Mouse (Mus musculus) kidney, adult 11 months (tissue): ENCODE data around the gene Tfap2d.

Experiments
- DNase-seq: peaks from one replicate; pipeline ENCODE4 v3.0.0; 2022

Tfap2d gene

DNA sequence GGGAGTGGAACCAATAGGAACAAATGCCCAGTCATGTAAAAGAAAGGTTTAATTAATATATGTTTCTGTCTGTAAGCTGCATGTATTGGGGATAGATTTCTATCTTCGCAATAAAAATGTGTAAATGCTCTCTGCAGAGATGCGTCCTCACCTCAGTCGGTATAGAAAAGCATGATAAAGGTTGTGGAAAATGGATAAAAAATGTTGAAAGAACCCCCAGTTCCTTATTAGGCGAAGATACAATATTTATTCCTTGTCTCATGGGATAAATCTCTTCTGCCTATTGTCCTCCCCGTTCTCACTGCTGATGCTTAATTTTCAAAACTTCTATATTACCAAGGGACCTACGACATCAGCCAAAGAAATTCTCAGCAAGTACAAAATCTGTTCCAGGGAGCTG lies at the start of gene Tfap2d:
TSS of gene Tfap2d (plus strand) at position 392 of the 400 bp plus-strand sequence.
- no peak for DNase-seq

DNA sequence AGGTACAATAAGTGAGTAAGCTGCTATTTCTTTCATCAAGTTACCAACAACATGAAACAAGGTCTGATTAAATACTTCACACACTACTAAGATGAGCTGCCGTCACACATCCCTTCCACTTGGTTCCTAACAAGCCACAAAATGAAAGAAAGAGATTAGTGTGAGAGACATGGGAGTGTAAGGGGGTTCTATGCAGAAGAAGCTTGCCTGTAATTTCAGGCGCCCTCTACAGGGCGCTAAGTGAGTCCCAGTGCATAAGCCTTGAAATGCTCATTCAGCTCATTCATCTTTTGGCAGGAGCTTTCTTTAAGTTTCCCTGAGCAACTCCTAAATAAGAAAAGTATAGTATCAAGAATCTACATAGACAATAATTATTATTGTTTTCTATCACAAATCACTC lies 46.5 kb upstream of the Tfap2d start:
- no peak for DNase-seq

DNA sequence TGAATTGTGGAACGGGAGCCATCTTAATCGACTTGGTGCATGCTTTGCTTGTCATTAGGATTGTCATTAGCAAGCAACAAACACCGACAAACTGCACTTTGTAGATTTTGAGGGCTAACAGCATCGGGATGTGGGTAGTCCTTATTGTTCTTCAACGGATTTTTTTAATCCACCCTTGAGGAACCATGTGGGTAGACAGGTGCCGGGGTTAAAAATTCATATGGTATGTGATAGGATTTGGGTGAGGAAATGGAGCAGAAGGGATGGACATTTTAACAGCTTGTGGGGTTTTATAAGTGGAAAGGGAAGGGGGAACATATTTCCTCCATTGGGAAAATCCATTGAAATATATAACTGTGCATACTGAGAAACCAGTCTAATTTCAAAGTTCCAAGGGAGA lies 46.0 kb upstream of the Tfap2d start:
- no peak for DNase-seq

DNA sequence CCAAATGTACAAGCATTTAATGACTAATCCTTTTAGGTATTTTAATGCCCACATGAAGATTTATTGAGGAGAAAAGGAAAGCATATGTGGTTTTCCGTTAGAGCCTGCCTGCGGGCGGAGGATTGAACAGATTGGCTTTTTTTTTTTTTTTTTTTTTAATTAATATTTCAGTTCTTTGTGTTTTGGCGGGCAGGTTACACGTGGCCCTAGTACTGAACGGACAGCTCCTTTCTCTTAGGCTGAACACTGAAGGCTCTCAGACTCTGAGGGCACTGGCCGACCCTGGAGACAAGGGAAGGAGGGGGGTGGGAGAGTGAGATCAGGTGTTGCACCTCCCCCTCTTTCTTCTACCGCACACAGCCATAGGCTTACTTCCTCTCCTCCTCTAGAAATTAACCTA lies 14.7 kb upstream of the Tfap2d start:
- no peak for DNase-seq

DNA sequence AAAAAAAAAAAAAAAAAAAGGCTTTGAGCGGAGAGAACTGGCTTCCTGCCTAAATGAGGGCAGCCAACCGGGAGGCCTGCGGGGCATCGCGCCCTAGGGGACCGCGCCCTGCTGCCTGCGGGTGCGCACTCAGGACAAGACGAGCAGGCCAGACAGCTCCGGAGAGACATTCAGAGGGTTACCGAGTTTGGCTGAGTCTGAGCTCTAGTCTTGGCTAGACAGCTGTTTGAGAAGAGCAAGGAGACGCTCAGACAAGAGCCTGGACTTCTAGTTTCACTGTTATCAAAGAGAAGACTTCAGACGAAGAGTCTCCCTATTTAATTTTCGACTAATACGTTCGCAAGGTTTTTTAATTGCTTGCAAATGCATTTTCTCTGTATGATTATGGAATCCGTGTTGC lies 5.9 kb upstream of the Tfap2d start:
- DNase-seq = peak; percentile 12

DNA sequence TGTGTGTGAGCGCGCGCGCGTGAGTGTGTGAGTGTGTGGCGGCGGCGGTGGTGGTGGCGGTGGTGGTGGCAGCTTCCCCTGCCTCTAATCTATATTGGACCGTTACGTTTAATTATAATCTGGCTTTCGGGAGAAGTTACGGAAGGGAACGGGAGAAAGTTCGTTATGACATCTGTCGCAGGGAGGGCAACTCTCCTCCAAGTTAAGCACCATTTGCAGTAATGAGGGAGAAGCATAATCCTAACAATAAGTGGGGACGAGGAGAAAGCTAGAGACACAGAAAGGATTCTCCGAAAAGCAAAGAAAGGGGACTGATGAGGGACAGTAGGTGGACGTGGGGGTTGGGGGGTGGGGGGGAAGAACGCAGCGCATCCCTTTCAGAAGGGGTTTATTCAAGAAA lies 494 bp downstream of the Tfap2d start:
- DNase-seq = no peak

DNA sequence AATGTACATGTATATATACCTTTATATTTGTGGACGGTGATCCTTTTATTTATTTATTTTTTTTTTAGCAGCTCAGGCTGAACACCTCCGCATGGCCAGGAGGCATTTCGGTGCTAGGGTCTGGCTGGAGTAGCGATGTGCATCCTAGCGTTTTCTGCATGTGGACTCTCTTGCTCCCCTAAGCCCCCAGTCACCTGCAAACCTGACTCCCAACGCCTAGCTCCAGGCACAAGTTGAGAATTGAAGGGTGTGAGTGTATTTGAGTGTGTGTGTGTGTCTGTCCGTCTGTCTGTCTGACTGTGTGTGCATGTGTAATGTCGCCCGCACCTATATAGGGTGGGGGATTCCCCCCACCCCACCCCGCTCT lies 937 bp downstream of the Tfap2d start:
- DNase-seq = no peak

DNA sequence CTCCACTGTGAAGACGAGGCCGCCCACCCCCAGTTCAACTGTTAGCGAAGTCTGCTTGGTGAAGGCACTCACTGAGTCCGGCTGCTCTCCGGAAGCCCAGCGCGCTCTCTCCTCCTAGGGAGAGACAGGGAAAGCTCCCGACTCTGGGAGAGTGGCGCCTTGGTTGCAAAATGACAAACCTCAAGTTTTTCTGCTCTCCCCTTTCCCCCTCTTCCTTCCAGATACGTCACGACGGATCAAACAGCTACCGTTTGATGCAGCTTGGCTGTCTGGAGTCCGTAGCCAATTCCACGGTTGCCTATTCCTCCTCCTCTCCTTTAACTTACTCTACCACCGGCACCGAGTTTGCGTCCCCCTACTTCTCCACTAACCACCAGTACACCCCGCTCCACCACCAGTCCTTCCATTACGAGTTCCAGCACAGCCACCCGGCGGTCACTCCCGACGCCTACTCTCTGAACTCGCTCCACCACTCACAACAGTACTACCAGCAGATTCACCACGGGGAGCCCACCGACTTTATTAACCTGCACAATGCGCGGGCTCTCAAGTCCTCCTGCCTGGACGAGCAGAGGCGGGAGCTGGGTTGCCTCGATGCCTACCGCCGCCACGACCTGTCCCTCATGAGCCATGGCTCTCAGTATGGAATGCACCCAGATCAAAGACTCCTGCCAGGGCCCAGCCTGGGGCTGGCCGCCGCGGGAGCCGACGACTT lies 1.5 kb downstream of the Tfap2d start:
- no peak for DNase-seq

DNA sequence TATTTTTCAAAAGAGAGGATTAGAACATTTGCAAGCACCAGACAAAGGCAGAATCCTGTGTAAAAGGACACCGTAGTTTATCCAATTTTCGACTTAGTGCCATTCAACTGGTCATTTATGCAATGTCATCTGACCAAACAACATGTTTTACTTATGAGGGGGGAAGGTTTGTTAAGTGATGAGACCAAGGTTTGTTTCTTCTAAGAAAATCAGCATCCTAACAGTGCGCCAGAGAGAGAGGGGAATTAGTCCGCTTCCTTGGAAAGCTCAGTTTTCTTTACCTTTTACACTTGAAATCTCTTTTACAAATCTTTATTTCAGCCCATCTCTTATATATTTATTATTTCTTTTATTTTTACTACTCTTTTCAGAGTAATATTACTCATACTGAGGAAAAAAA lies 3.6 kb downstream of the Tfap2d start:
- DNase-seq = no peak

DNA sequence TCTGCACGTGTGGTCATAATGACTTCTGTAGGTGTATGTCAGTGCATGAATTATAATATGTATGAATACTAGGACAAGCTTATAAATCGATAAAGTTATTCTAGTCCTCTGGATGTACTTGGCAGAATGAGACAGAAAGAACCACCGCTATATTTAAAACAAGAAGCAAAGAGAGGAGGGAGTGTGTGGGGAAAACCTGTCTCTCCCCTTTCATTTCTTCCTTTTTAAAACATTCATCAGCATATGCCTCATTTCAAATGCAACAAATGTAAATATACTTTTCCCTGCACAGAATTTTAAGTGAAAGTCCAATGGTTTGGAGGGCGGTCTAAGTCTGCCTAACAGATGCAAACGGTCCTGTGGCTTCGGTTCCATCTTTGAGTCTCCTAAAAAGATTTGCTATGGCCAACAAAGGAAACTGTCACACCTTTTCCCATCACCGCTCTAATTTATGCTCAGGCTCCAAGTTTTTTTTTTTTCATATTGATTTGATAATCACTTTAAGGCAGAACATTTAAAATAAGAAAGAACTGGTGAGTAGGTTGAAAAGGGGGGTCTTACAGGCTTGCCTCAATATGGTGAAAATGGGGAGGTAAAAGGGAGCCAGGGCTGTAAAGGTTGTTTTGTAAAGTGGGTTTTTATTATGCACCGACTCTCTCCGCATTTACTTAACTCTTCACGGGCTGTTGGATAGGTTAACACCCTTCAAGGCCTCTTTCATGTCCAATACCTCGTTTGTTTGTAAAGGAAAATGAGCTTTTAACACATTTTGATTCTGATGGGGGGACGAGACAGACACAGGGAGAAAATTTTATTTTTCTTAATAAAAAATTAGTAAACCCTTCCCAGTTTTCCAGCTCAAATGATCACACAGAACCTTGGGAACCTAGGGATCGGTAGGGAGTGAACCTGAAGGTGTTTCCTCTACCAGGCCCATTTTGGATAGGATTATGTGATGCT lies 4.3 kb downstream of the Tfap2d start:
- DNase-seq = no peak

DNA sequence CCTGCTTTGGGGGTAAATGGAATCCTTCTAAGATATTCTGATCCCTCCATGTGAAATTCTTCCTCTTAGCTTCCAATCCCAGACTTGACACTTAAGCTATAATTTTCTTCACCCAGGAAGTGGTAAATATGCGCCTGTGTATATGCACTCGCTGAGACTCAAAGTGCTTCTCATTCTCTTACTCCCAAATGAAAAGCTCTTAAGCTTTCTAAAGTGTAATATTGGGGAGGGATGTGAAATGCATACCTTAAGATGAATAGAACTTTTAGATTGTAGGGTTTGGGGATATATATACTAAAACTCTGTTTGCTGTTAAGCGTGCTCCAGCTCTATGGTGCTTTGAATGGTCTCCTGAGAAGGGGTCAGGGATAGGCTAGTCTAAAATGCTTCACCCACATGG lies 5.0 kb downstream of the Tfap2d start:
- DNase-seq = no peak

DNA sequence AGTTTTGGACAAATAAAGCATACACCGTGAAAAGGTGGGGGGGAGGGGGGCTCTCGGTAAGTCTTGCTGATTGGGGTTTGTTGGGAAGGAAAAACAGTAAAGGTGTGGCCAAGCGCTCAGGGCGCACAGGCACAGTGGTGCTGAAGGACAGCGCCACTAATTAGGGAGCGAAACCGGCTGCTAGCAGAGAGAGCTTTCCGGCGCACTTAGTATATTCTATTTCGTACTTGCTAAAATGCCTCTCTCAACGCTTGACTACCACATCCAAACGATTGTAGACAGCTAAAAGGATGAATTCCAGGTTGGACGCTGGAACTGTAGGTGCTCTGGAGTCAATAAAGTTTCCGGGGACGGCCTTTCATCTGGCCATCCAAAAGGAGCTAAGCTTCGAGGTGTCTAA lies 6.9 kb downstream of the Tfap2d start:
- no peak for DNase-seq

DNA sequence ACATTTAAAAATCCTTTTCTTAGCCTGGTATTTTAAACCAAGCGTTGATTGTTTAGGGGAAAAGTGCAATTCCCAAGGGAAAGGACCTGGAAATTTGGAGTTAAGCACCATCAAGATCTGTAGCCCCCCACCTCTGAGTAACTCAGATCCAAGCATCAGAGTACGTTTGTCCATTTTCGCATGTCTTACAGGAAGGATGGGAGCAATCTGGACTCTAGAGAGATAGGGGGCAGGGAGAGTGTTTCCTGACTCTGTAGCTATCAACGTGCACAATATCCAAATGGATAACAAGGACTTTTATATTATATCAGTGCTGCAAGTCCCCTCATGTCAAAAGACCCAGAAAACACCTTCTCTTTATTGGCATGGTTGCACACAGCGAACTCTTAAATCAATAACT lies 7.4 kb downstream of the Tfap2d start:
- no peak for DNase-seq

DNA sequence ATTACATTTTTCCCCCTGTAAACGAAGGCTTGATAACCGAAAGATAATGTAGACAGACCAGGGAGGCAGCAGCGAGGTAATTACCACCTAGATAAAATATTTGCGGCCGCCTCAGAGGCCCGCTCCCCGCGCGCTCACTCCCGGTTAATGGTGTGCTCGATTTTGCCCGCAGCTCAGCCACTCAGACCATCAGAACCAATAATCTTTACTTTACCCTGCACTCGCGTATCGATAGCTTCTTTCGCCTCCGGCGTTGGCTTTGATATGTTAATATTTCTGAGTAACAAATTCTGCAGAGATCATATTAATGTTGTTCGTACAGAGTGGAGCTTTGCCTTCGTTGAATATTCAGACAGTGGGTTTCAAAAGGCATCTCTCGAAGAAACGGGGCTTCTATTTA lies 8.2 kb downstream of the Tfap2d start:
- DNase-seq = no peak

DNA sequence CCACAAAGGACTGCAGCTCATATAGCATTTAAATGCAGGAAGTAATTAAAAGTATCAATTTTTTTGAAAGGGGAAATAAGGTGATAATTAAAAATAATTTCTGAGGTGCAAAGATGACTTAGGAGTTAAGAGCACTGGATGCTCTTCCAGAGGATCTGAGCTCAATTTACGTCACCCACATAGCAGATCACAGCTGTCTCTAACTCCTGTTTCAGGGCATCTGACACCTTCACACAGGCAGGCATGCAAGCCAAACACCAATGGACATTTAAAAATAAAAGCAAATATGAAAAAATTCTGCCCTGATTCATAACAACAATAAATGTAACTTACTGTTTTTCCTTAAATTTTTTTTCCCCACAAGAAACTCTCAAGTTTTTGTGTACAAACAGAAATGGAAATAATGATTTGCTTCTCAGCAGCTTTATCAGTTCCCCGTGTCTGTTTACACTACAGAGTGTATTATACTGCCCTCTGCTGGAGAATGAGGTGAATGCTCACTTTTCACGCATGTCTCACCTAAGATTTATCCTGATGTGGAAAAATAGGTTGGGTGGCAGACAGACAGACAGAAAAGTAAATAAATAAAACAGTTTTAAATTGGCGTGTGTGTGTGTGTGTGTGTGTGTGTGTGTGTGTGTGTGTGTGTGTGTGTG lies 76.0 kb downstream of the Tfap2d start:
- DNase-seq = no peak

DNA sequence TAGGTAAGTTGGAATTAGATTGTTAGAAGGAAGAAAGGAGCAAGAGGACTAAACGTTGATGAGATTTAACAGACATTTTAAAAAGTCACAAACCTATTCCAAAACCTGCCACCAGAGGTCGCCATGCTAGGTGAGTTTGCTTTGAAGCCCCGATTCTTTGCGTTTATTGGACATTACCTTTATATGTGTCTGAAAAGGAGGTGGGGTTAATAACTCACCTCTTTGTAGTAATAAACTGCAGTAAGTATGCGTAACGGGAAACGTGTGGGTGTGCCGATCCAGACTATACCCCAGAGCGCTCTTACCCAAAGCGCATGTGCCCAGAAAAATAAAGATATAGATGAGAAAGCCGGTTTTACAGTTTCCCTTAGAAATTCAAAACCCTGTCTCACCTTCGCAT lies 102.8 kb downstream of the Tfap2d start:
- DNase-seq = peak; percentile 40

DNA sequence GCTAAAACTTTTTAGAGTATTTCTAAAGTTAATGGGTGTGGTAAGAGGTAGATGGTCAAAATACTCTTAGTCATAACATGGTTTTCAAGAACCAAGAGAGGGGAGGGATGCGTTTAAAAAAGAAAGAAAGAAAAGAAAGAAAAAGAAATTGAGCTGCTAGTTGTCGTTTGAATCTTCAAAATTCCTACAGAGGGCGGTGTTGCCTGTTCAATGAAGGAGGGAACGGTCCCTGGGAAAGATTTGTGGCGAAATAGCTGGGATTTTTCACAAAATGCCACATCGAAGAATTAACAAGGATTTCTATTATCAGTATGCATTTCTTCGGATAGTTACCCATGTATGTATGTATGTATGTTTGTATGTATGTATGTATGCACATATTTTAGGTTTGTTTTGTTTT lies 103.4 kb downstream of the Tfap2d start:
- no peak for DNase-seq

DNA sequence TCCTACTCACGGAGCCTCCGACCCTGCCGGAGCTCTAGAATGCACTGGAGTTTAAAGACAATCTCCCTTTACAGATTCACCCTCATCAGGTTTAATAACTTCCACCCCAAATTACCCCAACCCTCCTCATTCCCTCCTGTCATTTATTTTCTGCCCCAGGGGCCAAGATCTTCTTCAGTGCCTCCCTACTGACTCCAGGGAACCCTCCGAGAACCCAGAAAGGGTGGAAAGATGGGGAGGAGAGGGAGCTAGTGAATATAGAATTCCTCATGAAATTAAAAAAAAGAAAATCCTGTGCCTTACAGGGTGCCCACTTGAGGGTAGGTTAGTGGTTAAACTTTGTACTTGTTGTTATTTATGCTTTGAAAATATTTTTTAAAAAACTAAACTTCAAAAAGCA lies 104.8 kb downstream of the Tfap2d start:
- DNase-seq = no peak

DNA sequence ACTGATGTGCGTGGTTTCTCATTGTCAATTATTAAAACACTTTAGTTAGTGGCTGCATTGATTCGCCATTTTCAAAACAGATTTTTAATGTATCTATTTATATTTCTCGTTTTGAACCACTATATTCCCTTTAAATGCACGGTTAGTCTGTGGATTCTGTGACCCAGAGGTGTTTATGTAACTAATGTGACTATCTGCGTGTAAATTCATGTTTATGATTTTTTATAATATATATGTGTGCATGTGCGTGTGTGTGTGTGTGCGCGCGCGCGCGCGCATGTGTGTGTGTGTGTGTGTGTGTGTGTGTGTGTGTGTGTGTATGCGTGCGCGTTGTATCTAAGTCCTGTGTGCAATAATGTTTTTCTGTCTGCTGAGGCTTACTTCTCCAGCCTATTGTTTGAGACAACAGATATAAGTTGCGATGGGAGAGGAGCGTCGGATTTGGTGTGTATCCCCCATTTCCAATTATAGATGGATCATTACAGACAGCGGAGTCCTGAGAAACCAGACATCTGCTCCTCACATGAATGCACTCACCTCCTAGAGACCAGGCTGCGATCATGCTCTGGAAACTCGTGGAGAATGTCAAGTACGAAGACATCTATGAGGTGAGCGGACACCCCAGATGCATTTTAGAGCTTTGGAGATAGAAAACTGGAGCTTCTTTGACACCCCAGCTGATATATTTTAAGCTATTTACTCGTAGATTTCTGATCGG lies 106.0 kb downstream of the Tfap2d start, which contains the start of gene Tfap2b:
TSS of gene Tfap2b (plus strand) at position 274 of the 718 bp plus-strand sequence.
- no peak for DNase-seq

DNA sequence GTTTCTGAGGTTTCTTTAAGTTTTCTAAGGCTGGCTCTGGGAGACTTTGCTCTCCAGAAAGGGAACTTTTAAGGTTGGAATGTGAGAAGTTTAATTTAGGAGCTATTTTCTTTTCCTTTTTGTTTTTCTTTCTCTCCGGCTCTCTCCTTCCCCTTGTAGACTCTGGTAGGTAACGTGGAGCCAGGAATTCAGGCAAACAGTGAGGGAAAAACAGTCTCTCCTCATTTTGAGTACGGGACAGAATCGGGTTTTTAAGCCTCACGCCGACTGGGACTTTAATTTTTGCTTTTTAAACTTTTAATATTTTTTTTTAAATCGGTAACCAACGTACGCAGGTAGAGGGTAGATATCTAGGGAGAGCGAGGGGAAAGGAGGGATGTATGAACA lies 106.5 kb downstream of the Tfap2d start:
- no peak for DNase-seq

DNA sequence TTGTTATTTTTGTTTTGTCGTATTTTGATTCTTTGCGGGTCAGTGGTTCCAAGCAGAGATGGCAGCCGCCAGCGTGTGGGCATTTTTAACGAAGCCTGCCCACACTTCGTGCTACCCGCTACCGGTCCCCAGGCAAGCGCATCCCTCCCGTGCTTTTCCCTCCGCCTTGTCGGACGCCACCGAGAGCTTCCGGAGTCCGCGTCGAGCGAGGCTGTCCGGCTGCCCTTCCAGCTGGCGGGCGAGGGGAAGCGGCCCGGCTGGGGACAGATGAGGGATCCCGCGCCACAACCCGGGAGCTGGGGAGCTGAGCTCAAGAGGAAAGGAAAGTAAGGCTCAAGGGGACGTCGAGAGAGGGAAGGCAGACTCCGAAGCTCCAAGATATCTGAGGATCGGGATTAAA lies 107.0 kb downstream of the Tfap2d start:
- DNase-seq = no peak

DNA sequence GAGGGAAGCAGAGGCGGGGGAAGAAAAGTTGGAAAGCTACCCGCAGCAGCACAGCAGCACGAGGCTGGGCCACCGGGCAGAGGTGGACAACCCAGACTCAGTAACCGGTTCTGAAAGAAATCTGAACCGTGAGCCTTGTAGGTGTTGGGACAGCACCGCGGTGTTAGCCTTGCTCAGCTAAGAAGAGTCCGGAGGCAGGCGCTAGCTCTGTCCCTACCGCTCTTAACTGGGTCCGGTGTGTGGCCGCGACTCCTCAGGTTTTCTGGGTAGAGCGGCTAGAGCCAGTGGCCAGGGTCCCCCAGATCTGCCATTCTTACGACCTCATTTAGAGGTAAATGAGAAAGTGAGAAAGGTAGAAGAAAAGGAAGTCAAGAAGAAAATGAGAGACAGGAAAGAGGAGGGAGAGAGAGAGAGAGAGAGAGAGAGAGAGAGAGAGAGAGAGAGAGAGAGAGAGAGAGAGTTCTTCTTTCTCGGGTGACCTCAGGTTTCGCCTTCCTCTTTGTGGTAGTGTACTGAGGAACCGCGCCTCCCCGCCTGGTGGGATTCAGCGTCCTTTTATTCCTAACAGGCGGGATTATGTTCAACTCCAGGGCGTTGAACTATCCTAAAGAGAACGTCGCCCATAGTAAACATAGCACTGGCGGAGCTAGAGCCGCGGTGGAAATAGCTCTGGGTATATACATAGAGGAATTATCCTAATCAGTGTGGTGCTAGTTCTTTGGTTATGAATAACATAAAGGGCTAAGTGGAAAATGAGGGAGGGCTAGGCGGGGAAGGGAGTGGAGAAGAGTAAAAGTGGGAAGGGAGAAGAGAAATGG lies 107.6 kb downstream of the Tfap2d start:
- no peak for DNase-seq
